Mouse (Mus musculus) left cerebral cortex, postnatal 10 days (tissue): ENCODE results near the gene Slc26a10. TPM values are rescaled to one million over a fixed set of nuclear protein-coding genes. Genes with fewer than 3 reads are reported as not detected.

Experiments
- DNase-seq, 2 experiments: peaks; one replicate each; pipeline ENCODE4 v3.0.0; 2021 to 2022; ENCODE audit warnings: low spot score in 2 of 2, mixed read lengths in 1 of 2; ENCODE audit errors: extremely low spot score in 1 of 2
- intact Hi-C: fragments of 180-260 bp; cut with DNase I; formaldehyde crosslinking; loops from one replicate; pipeline ENCODE4 v1.15.1; 2025
- total RNA-seq, 2 experiments: library from RNA; stranded (reverse); gene quantifications; 2 replicates each; pipeline ENCODE4 v1.2.3; 2021

Gene Slc26a10
- total RNA-seq, 2 experiments from 2014 or later = 1.0 to 1.2 TPM

GRCm38 (mm10) chr10:127187371-127188078 lies 7.1 kb upstream of the Slc26a10 start:
- intact Hi-C loops = no loop called here
- peak; percentile 52 to 55 for DNase-seq

GRCm38 (mm10) chr10:127186451-127186850 lies 6.0 kb upstream of the Slc26a10 start:
- intact Hi-C loops = no loop called here
- DNase-seq = no peak

- intact Hi-C loops = no loop called here
- DNase-seq = peak in 1 of 2 experiments; percentile 15
These were observed 5.1 kb upstream of the Slc26a10 start for GRCm38 (mm10) chr10:127185506-127185905.

- DNase-seq = peak in 1 of 2 experiments; percentile 53
- intact Hi-C loops = no loop called here
These were observed 4.7 kb upstream of the Slc26a10 start for GRCm38 (mm10) chr10:127185101-127185500.

GRCm38 (mm10) chr10:127183759-127184158 lies 3.3 kb upstream of the Slc26a10 start:
- intact Hi-C loops = no loop called here
- no peak for DNase-seq

- intact Hi-C loops = no loop called here
These were observed 2.2 kb upstream of the Slc26a10 start for GRCm38 (mm10) chr10:127182624-127183023.

GRCm38 (mm10) chr10:127181566-127181965 lies 1.1 kb upstream of the Slc26a10 start:
- DNase-seq = no peak

More at GRCm38 (mm10) chr10:127182624-127183023, 2.2 kb upstream of the Slc26a10 start:
- DNase-seq = no peak

GRCm38 (mm10) chr10:127180695-127181047 lies 226 bp upstream of the Slc26a10 start:
- no peak for DNase-seq
- intact Hi-C loops = no loop called here

More at GRCm38 (mm10) chr10:127181566-127181965, 1.1 kb upstream of the Slc26a10 start:
- intact Hi-C loops = no loop called here

- intact Hi-C loops = loop anchor here (2.0 kb wide), 1 partner anchor 50 kb away; no protein-coding TSS in a partner anchor
- peak in 1 of 2 experiments; percentile 2 for DNase-seq
These were observed 2.0 kb downstream of the Slc26a10 start for GRCm38 (mm10) chr10:127178286-127179027.

- peak; percentile 59 to 83 for DNase-seq
These were observed 2.7 kb downstream of the Slc26a10 start for GRCm38 (mm10) chr10:127177719-127178118.

GRCm38 (mm10) chr10:127177235-127177634 lies 3.2 kb downstream of the Slc26a10 start:
- no peak for DNase-seq
- intact Hi-C loops = no loop called here

More at GRCm38 (mm10) chr10:127177719-127178118, 2.7 kb downstream of the Slc26a10 start:
- intact Hi-C loops = loop anchor here (2.0 kb wide), 1 partner anchor 51 kb away; no protein-coding TSS in a partner anchor

GRCm38 (mm10) chr10:127176756-127177155 lies 3.7 kb downstream of the Slc26a10 start:
- intact Hi-C loops = no loop called here
- no peak for DNase-seq

- DNase-seq = no peak
- intact Hi-C loops = no loop called here
These were observed 4.2 kb downstream of the Slc26a10 start for GRCm38 (mm10) chr10:127176228-127176627.

GRCm38 (mm10) chr10:127174170-127174569 lies 6.3 kb downstream of the Slc26a10 start:
- DNase-seq = no peak
- intact Hi-C loops = no loop called here

- peak in 1 of 2 experiments; percentile 1 for DNase-seq
- intact Hi-C loops = no loop called here
These were observed 7.0 kb downstream of the Slc26a10 start for GRCm38 (mm10) chr10:127173148-127174065.

- DNase-seq = no peak
- intact Hi-C loops = no loop called here
These were observed 8.7 kb downstream of the Slc26a10 start for GRCm38 (mm10) chr10:127171631-127172200.

GRCm38 (mm10) chr10:127170837-127171272 lies 9.6 kb downstream of the Slc26a10 start:
- peak in 1 of 2 experiments; percentile 78 for DNase-seq
- intact Hi-C loops = no loop called here

- intact Hi-C loops = no loop called here
- peak in 1 of 2 experiments; percentile 61 for DNase-seq
These were observed 10.4 kb downstream of the Slc26a10 start for GRCm38 (mm10) chr10:127170002-127170401.
